9 mouse cellular contexts compared by ENCODE assay signal in the genomic region with DNA sequence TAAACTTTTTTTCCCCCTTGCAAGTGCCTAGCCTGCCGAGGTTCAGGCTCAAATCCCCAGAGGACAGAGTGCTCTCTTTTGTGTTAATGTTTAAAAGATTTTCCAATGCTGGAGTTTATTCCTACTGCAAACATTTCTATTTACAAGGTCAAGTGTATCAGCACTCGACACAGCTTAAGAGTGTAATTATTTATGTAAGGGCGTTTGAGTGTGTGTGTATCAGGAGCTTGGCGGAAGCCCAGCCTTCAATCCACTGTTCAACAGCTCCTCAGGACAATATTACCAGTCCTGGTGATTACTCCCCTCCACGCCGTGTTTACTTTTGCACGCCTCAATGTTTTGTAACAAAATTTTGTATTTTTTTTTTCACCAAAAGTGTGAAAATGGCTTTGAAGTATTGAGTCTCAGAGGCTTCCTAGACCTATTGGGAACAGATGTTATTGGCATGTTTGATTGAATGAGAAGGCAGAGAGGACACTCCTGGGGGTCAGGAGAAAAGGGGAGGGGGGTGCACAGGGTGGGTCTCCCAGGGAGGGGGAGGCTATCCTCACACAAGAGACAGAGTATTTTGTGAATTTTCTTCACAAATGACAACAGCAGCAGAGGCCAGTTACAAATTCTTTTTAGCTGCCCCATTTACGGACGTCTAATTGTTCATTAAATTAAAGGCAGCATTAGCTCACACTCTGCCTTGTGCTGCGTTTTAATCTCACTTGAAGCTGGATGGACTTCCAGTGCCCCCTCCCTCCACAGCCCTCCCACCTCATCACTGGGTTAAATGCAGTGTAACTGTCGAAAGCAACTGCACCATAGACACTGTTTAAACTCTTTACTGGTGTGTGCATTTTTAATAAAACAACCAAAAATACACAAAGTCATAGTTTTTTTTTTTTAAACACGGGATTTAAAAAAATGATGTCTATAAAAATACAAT. TPM values are rescaled to one million over a fixed set of nuclear protein-coding genes. Genes with fewer than 3 reads are reported as not detected.
A peak's percentile ranks its signal among the peaks of the same experiment; 100 is the strongest.
DNase-seq lines count a peak whose midpoint lies in the region; ATAC-seq and TF ChIP-seq lines count a peak whose summit lies in the region.
"Had no signal": no experiment of that assay in that cellular context is flagged by ENCODE, and none has a peak within 500 bp of the region (broad histone marks: within the 10 kb centered on the region; RNA-seq: fewer than 3 reads in every experiment).

No protein-coding gene starts in this region.

- TF ChIP-seq CTCF in brain, embryonic 14.5 days (IDR thresholded peaks at IDR 0.05; ENCODE audit: borderline replicate concordance, extremely low read depth, insufficient read depth, insufficient read length) = no peak
- TF ChIP-seq CTCF in forebrain, postnatal 0 days (IDR thresholded peaks at IDR 0.05; ENCODE audit: low read depth) = no peak

- H3K27ac ChIP-seq in forebrain, postnatal 0 days (ENCODE audit: low read depth, low read length) = no peak overlapping the region
- 0 out of 2 replicates have a peak overlapping the region, but pooled peaks have one; percentile 25 for H3K27ac ChIP-seq in intestine, embryonic 16.5 days (ENCODE audit: low read length)

- WGBS in forebrain, postnatal 0 days = 8% methylated on average over 12 of the region's 12 CpGs
- WGBS in intestine, embryonic 16.5 days = 16% methylated on average over 12 of the region's 12 CpGs

- TF ChIP-seq POLR2A in brain, embryonic 14.5 days (IDR thresholded peaks at IDR 0.05; ENCODE audit: borderline replicate concordance, extremely low read depth, insufficient read depth, insufficient read length, poor library complexity, severe bottlenecking) = no peak

- no peaks in the 10 kb centered on the region for H3K4me1 ChIP-seq in forebrain, postnatal 0 days (ENCODE audit: insufficient read depth)
- no peaks in the 10 kb centered on the region for H3K4me1 ChIP-seq in intestine, embryonic 16.5 days (ENCODE audit: control insufficient read depth, insufficient read depth, low read length)

- DNase-seq in brain, embryonic 14.5 days (ENCODE audit: low read depth) = peak; percentile 85
- DNase-seq in forebrain, postnatal 0 days = no peak
- peak; percentile 42 for DNase-seq in lung, postnatal 10 days
- no peak for DNase-seq in ovary, postnatal 14 days (ENCODE audit: low spot score)
- DNase-seq in spleen, postnatal 14 days (ENCODE audit: low spot score in 2 of 2) = no peak
- no peak for DNase-seq in cerebellum, adult 9-10 months
- no peak for DNase-seq in right cerebral cortex, postnatal 4 days

- peak overlapping the region; percentile 73; the same call in 1 of the 2 replicates for H3K4me3 ChIP-seq in forebrain, postnatal 0 days (ENCODE audit: low read depth, low read length)
- peak overlapping the region; percentile 40 for H3K4me3 ChIP-seq in intestine, embryonic 16.5 days (ENCODE audit: low read length)

- H3K9ac ChIP-seq in forebrain, postnatal 0 days = no peak overlapping the region
- H3K9ac ChIP-seq in intestine, embryonic 16.5 days (ENCODE audit: low read depth, low read length) = peak overlapping the region; percentile 56

- peaks cover 8% of the 10 kb centered on the region; the same call in 1 of the 2 replicates for H3K27me3 ChIP-seq in forebrain, postnatal 0 days (ENCODE audit: insufficient read depth, low read length)
- H3K27me3 ChIP-seq in intestine, embryonic 16.5 days (replicated peaks; ENCODE audit: control insufficient read depth, insufficient read depth, low read length) = peaks cover 17% of the 10 kb centered on the region

- ATAC-seq in forebrain, postnatal 0 days = no peak
- no peak for ATAC-seq in intestine, embryonic 16.5 days

- no peaks in the 10 kb centered on the region for H3K9me3 ChIP-seq in forebrain, postnatal 0 days (ENCODE audit: low read length)
- no peaks in the 10 kb centered on the region for H3K9me3 ChIP-seq in intestine, embryonic 16.5 days (ENCODE audit: control insufficient read depth, low read length)

- H3K36me3 ChIP-seq in forebrain, postnatal 0 days (ENCODE audit: insufficient read depth) = no peaks in the 10 kb centered on the region
- no peaks in the 10 kb centered on the region for H3K36me3 ChIP-seq in intestine, embryonic 16.5 days (ENCODE audit: control insufficient read depth, insufficient read depth, low read length)

- peak overlapping the region; percentile 95 for H3K4me2 ChIP-seq in forebrain, postnatal 0 days (ENCODE audit: low read depth)
- H3K4me2 ChIP-seq in intestine, embryonic 16.5 days (ENCODE audit: low read depth, low read length) = peak overlapping the region; percentile 46

RNA-seq across cellular contexts. Expression of a gene that starts 3.3 kb away (rescaled TPM):
- polyA plus RNA-seq in brain, embryonic 14.5 days (2012; rRNA removed) = 45.2 and 64.4 TPM in 2 replicates
- total RNA-seq in forebrain, postnatal 0 days (2014; rRNA removed) = 23.5 and 40.9 TPM in 2 replicates
- polyA plus RNA-seq in forebrain, postnatal 0 days (2015; fragmentation: Nextera tagmentation; extraction: Ambion mirVana) = 22.4 and 23.1 TPM in 2 replicates
- 22.0 and 31.9 TPM in 2 replicates for polyA plus RNA-seq in intestine, embryonic 16.5 days (2015; fragmentation: Nextera tagmentation; extraction: Ambion mirVana)
- total RNA-seq: MEL had no signal

Comparison
In these comparisons a context has a peak if more than half of its experiments do, and no peak if none do; other contexts are left out.
1. DNase-seq: peak in brain, embryonic 14.5 days (single experiment) and lung, postnatal 10 days (single experiment); none in forebrain, postnatal 0 days (single experiment), ovary, postnatal 14 days (single experiment), spleen, postnatal 14 days (0 of 2), cerebellum, adult 9-10 months (single experiment) and right cerebral cortex, postnatal 4 days (single experiment).